Mouse (Mus musculus) liver, adult 2 months (tissue): ENCODE results near the gene Ogg1.

Experiments
- CTCF ChIP-seq: fragments of 200-500 bp; IDR thresholded peaks from 2 replicates; pipeline ENCODE4 v1.5.1; 2011; ENCODE audit warnings: low read depth, low read length, control low read depth
- POLR2A ChIP-seq: fragments of 200-500 bp; IDR thresholded peaks from 2 replicates; pipeline ENCODE4 v1.6.1; 2011; ENCODE audit warnings: low read length, control low read depth; ENCODE audit not compliant: insufficient read depth; ENCODE audit errors: extremely low read depth

- TF ChIP-seq CTCF (no peak), POLR2A (no peak)
Measured at GRCm38 (mm10) chr6:113283500-113283899, 43.3 kb upstream of the Ogg1 start.
